Mouse (Mus musculus) thymus, adult 2 months (tissue): ENCODE measurements around the gene Iqcf3.

ENCODE experiments used
- CTCF ChIP-seq: fragments of 200-500 bp; IDR thresholded peaks from 2 replicates; pipeline ENCODE4 v1.5.1; 2012; ENCODE audit warnings: mild to moderate bottlenecking, control low read depth, low read length, moderate library complexity, borderline replicate concordance; ENCODE audit not compliant: control insufficient read depth, poor library complexity, insufficient read depth; ENCODE audit errors: extremely low read depth
- POLR2A ChIP-seq: fragments of 200-500 bp; IDR thresholded peaks from 2 replicates; pipeline ENCODE4 v1.6.1; 2012; ENCODE audit warnings: mild to moderate bottlenecking, low read length, control low read depth, moderate library complexity; ENCODE audit not compliant: control insufficient read depth, poor library complexity, insufficient read depth; ENCODE audit errors: extremely low read depth

- TF ChIP-seq CTCF (no peak), POLR2A (no peak)
These were observed 85.2 kb downstream of the Iqcf3 start for GRCm38 (mm10) chr9:106476002-106476923.
